Mouse (Mus musculus) adrenal gland, postnatal 4 days (tissue): ENCODE data around the gene Best2. TPM values are rescaled to one million over a fixed set of nuclear protein-coding genes. Genes with fewer than 3 reads are reported as not detected.
A peak's percentile ranks its signal among the peaks of the same experiment; 100 is the strongest.

Experiments used
- DNase-seq, 2 experiments: peaks; one replicate each; pipeline ENCODE4 v3.0.0; 2021 to 2022; ENCODE audit warnings: low spot score in 2 of 2, mixed read lengths in 2 of 2
- total RNA-seq, 2 experiments: library from RNA; stranded (reverse); gene quantifications; 2 replicates each; pipeline ENCODE4 v1.2.3; 2021

The Best2 gene
- total RNA-seq, 2 experiments from 2014 or later, result not detected

GRCm38 (mm10) chr8:84985049-84985683 is 29.2 kb downstream of the Best2 start:
- no peak for DNase-seq

GRCm38 (mm10) chr8:84984294-84985048 is 29.9 kb downstream of the Best2 start:
- no peak for DNase-seq

- DNase-seq, result no peak
Observed at GRCm38 (mm10) chr8:84982499-84983011, 31.8 kb downstream of the Best2 start.

GRCm38 (mm10) chr8:84981644-84982498 is 32.5 kb downstream of the Best2 start:
- no peak for DNase-seq

- peak in 1 of 2 experiments; percentile 75 for DNase-seq
Observed at GRCm38 (mm10) chr8:84980622-84981358, 33.5 kb downstream of the Best2 start.

GRCm38 (mm10) chr8:84979599-84980421 is 34.5 kb downstream of the Best2 start:
- DNase-seq, result peak; percentile 70 to 90

GRCm38 (mm10) chr8:84978248-84978940 is 35.9 kb downstream of the Best2 start, which contains the start of gene Junb:
TSS of gene Junb (minus strand) at chr8:84978718.
- peak; percentile 90 to 93 for DNase-seq

- DNase-seq, result peak in 1 of 2 experiments; percentile 58
Observed at GRCm38 (mm10) chr8:84977435-84978247, 36.7 kb downstream of the Best2 start.

GRCm38 (mm10) chr8:84976763-84977434 is 37.4 kb downstream of the Best2 start:
- DNase-seq, result no peak

- peak; percentile 78 to 93 for DNase-seq
Observed at GRCm38 (mm10) chr8:84976031-84976762, 38.1 kb downstream of the Best2 start.

GRCm38 (mm10) chr8:84975434-84975833 is 38.9 kb downstream of the Best2 start:
- DNase-seq, result peak in 1 of 2 experiments; percentile 66

GRCm38 (mm10) chr8:84974543-84975142 is 39.7 kb downstream of the Best2 start:
- no peak for DNase-seq

- DNase-seq, result peak in 1 of 2 experiments; percentile 61
Observed at GRCm38 (mm10) chr8:84973803-84974542, 40.4 kb downstream of the Best2 start.

- no peak for DNase-seq
Observed at GRCm38 (mm10) chr8:84973079-84973478, 41.3 kb downstream of the Best2 start.

- DNase-seq, result no peak
Observed at GRCm38 (mm10) chr8:84970913-84971312, 43.4 kb downstream of the Best2 start.
